Mouse (Mus musculus): ENCODE measurements around the gene Tnfrsf13c. TPM values are rescaled to one million over a fixed set of nuclear protein-coding genes. Genes with fewer than 3 reads are reported as not detected.
"Not testable (repeated sequence)": the region's sequence is repeated elsewhere in the genome, so short reads cannot be mapped to it uniquely, and the experiment has no call there.

The Tnfrsf13c gene
- 1.0 and 6.8 TPM in 2 replicates for total RNA-seq (2021)
- long read RNA-seq, experiment 1 = 0 reads
- long read RNA-seq, experiment 2, partial matches to known transcripts = 0 of 1 reads
- long read RNA-seq, experiment 2, other reads (novel, unspliced or antisense) = 0 of 1 reads

DNA sequence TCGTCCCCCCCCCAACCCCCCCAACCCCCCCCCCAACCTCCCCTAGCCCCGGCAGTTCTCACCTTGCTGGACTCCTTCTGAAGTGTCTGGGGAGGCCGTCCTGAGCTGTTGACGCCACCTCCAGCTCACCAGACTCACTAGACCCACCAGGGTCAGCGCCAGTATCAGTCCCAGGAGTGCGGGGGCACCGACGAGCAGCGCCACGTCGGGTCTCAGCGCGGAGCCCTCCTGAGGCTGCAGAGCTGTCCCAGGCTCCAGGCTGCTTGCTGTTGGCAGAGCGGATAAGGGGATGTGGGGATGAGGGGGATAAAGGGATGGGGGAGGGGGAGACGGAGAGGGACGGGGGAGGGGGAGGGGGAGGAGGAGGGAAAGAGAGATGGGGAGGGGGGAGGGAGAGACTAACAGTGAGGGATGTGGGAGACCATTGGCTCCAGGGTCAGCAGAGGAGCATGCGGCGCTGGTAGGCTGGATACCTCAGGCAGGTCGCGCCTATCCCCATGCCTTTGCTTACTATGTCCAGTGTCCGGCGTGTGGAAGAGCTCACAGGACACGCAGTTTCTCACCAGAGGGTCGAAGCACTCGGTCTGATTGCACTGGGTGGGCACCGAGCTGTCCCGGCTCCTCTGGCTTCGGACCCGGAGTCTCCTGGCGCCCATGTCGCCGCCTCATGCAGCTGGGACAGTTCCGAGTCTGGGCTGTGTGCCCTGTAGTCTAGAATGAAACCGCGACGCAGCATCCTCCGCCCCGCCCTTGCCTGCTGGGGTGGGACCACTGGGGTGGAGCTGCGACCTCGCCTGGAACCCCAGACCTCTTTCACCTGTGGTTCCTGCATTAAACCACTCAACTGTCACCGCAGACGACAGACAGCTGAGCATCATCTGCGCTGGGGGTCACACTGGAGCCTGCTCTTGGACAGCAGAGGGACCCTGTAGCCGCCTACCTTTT, at the start of gene Tnfrsf13c:
TSS of gene Tnfrsf13c (minus strand) at position 713 of the 945 bp plus-strand sequence.
- DNase-seq = peak; percentile 51

DNA sequence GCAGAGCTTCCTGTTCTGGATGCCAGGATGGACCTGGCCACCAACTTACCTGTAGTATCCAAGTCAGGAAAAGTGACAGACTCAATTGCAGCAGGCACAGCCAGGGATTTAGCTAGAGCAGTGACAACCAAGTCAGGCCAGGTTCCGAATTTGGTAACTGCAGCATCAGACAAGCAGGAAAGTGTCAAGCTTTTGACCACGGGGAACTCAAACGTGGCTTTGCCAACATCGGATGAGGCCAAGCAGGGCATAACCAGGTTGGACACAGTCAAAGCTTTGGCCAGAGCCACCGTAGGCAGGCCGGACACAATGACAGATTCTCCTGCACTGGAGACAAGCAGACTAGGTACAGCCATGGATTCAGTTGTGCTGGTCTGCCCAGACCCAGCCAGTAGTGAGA, 48.1 kb upstream of the Tnfrsf13c start:
- no peak for DNase-seq

DNA sequence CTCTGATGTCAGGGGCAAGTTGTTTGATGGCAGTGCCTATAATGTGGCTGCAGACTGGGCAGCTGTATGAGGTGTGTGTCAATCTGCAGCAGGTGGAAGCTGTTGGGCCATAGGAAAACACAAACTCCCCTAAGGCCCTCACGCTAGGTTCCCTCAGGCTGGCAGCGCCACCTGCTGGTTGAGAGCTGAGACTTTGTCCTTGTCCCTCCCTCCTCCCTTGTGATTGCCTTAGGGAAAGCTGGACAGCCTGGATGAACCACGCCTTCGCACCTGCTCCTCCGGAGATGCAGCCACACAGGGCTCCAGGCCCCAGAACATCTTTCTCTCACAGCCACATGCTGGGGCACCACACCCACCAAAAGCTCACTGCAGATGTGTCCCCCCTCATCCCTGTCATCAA, 47.0 kb upstream of the Tnfrsf13c start:
- DNase-seq = peak; percentile 87

DNA sequence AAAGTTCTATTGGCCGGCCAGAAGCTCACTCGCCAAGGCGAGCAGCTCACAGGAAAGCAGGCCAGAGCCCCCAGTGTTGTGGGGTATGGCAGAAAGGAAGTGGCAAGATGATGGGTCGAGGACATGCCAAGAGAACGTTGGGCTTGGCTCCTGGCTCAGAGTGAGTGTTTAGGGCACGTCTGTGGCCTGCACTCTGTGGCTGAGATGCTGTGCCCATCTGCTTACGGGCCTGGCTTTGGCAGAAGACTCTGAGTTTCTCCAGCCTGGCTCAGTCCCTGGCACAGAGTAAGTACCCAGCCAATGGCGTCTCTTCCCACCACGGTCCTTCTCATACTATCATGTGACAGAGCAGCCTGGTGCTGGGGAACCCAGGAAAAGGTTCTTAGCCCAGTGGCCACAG, 44.6 kb upstream of the Tnfrsf13c start:
- DNase-seq = no peak

DNA sequence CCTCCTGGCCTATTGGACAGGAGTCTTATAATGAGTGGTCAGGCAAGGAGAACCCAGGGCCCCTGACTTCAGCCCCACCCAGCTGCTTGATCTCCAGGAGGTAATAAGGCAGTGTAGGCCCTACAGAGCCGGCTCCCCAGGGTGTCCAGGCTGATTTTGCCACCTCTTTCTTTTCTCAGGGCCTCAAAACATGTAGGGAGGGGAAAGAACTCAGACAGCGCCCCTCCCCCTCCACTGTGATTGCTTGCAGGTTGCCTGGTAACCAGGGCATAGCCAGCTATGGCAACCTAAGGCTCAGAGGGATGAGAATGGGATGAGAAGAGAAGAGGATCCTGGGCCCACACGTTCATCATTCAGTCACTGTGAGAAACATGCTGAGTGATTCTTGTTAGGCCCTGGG, 44.0 kb upstream of the Tnfrsf13c start:
- DNase-seq = no peak

DNA sequence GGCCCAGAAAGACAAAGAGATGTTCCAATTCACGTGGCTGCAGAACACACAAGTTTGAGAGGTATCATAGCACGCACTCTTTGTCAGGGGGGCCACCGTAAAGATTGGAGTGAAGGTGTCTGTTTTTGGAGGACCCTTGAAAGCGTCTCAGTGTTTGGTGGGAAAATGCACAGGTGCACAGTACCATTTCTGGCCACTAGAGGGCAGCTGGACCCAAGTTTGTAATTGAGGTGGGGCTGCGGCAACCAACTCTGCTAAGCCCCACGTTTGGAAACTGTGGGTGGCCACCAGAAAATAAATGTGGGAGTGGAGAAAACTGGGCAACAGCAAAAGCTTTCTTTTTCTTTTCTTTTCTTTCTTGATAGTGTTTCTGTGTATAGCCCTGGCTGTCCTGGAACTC, 42.2 kb upstream of the Tnfrsf13c start:
- DNase-seq = peak; percentile 73

DNA sequence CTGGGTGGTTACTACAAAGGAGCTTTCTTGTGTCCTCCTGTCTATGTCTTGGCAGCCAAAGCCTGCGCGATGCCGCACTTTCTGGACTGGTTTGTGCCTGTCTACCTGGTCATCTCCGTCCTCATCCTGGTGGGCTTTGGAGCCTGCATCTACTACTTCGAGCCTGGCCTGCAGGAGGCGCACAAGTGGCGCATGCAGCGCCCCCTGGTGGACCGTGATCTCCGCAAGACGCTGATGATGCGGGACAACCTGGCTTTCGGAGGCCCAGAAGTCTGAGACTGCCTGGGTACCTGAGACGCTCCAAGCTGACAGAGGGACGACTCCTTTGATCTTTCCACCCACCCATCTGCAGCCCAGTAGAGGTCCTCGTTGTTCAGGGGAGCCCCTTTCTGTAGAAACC, 35.3 kb upstream of the Tnfrsf13c start:
- DNase-seq = peak; percentile 84

DNA sequence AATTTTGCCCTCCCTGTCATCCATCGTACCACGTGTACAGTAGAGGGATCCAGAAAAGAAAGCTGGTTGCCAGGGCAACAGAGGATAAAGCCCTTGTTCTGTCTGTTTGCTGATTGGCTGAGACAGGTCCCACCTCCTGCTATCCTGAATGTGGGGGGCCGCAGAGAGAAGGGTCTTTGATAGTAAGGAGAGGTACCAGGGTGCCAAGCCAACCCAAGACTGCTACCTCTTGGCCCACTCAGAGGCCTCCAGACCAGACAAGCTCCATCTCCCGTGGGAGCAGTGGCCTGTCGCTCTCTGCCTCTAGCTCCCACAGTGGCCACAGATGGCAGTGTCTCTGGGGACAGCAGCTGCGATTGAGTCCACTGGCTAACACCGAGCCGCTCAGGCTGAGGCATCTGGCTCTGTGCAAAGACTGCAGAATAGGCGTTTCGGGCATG, 31.8 kb upstream of the Tnfrsf13c start:
- no peak for DNase-seq

DNA sequence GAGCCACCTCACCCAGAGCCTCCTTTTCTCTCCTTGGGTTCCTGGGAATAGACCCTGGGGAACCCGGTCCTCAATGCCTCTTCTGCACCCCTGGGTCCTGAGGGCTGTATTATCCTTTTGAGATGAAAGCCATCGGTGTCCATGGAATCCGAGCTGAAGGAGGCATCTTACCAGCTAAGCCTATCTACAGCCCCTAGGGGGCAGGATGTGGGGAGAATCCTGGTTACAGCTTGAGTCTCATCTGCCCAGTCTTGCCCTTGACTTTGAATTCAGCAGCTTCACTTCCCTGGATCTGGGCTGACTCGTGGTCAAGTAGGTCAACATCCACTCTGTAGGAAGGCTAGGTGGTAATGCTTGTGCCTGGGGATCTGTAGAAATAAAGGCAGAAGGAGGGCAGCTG, 31.1 kb upstream of the Tnfrsf13c start:
- no peak for DNase-seq

DNA sequence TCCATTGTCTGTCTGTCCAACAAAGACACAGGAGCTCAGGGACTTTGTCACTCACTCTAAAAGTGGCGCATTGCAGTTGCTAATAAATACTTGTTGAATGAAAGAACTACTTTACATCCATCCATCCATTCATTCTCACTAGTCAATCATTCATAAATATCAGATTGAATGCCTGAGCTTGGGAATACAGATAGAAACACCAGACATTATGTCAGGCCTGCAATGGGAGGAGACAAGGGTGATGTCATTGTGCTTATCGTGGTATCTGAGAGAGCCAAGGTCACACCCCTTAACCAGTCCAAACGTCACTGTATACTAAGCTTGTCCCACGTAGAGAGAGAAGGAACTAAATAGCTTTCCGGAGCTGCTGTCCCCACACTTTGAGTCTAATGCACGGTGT, 27.9 kb upstream of the Tnfrsf13c start, which contains the start of gene 1500009C09Rik:
TSS of gene 1500009C09Rik (plus strand) at position 301 of the 400 bp plus-strand sequence.
- no peak for DNase-seq

DNA sequence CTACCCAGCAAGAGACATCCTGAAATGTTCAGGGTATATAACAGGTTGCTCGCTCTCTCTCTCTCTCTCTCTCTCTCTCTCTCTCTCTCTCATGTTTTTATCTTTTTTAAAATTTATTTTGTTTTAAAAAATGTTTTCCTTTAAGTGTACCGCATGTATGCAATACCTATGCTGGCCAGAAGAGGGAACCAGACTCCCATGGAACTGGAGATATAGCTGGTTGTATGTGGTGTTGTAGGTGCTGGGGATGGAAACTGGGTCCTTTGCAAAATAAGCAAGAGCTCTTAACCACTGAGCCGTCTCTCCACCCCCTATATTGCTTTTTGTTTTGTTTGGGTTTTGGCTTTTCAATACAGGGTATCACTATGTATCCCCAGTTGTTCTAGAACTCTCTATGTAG, 27.4 kb upstream of the Tnfrsf13c start:
- DNase-seq = no peak

DNA sequence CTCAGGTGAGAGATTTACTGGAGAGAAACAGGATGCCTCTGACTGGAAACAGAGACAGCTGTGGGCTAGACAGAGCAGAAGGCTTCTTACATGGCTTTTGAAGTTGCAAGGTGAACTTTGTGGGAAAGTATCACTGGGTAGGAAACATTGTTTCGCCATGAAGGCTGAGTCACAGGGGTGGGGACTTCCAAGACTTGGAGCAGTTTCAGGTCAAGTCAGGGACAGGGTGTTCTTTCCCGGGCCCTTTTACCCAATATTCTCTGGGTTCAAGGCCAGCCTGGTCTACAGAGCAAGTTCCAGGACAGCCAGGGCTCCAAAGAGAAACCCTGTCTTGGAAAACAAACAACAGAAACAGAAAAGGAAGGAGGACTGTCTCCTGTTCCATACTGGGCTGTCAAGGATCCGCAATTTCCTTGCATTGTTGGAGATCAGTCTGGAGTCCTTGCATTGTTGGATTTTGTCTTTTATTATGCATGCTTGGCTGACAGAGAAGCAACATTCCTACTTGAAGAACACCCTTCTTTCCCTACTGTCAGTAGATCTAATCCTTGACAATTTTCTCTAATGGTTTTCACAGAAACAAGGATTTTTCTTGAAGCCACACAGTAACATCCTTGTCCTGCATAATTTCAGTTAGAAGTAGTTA, 23.1 kb upstream of the Tnfrsf13c start:
- peak; percentile 77 for DNase-seq

DNA sequence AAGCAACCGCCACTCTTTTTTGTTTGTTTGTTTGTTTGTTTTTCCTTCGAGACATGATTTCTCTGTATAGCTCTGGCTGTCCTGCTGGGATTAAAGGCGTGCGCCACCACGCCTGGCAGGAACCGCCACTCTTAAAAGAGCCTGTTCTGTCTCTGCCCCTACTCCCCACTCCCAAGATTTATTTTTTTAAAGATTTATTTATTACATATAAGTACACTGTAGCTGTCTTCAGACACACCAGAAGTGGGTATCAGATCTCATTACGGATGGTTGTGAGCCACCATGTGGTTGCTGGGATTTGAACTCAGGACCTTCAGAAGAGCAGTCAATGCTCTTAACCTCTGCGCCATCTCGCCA, 20.6 kb upstream of the Tnfrsf13c start:
- not testable (repeated sequence) for DNase-seq

DNA sequence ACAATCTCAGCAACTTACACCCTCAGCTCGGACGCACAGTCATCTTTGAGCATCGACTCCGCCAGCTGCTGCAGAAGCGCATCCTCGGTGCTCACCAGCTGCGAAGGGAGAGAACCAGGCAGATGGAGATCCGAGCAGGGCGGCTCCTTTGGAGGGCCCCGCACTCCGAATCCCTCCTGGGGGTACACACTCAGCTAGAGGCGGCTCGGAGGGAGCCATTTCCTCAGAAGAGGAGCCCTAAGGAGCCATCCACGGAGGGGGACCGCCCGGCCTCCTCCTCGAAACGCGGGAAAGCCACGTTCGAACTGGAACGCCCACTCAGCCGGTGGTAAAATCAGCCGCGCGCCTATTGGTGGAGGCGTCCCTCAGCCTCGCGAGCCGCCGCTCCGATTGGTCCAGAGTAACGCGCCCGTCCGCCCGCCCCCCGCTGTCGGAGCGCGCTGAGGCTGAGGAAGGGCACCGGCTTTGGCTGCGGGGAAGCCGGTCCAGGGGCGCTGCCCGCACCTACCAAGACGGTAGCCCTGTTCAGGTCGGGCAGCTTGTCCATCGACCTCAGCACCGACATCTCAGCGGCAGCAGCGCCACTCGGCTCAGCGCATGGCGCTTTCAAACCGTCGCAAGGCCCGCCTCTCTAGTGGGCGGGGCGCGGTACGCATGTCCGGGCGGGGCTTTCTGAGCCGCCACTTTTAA, 20.1 kb upstream of the Tnfrsf13c start, which contains the start of gene Cenpm:
TSS of gene Cenpm (minus strand) at position 634 of the 690 bp plus-strand sequence.
- peak; percentile 95 for DNase-seq

DNA sequence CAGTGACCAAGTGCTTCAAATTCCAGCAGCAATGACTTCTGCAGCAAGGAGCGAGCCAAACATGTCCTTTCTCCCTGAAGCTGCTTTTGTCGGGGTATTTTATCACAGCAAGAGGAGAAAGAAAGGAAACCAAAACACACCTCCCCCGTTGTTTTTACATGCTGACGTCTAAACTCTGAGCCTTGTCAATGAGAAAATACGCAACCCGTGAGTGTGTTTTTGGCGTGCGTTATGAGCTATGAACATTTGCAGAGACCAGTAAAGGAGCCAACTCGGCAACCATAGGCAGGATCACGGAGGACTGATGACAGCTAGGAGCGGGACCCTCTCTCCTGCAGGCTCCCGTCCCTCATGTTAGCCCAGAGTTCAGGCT, 19.6 kb upstream of the Tnfrsf13c start:
- no peak for DNase-seq

DNA sequence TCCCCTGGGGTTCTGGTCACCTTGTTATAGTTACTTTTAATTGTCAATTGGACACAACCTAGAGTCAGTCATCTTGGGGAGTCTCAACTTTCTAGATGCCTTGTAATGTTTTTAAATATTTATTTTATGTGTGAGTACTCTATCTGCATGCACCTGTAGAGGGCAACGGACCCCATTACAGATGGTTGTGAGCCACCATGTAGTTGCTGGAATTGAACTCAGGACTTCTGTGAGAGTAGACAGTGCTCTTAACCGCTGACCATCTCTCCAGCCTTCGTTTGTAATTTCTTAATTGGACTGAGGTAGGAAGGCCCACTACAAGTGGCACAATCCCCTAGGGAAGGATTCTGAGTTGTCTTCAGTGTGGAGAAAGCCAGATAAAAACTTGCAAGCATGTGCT, 19.1 kb upstream of the Tnfrsf13c start:
- no peak for DNase-seq

DNA sequence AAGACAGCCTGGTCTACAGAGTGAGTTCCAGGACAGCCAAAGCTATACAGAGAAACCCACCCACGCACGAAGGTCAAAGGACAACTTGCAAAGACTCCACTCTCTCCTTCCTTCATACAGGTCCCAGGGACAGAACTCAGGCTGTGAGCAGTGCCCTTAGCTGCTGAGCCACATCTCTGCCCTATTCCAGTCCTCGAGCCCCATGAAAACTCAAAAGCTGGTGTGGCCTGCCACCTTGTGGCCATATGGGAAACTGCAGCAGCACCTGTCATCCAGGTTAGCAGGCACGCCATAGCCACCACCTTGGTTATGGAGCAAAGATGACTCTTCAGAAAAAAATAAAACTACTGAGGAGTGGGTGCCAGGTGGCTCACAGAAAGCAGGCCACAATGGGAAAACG, 12.4 kb upstream of the Tnfrsf13c start:
- peak; percentile 88 for DNase-seq

DNA sequence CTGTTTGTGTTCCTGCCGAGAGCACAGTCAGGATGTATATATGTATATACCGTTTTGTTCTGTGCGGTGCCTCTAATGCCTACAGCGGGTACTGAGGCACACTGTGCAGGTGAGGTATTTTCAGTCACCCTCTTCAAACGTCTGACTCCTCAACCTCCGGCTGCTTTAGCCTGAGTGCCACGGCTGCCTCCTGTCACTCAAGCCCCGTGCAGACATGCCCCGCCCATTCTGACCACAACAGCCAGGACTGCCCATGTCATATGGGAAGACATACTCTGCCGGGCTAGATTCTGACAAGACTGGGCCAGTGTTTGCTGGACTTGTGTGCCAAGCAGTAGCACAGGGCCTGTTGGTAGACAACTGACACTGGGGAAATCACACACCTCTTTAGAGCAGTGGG, 11.5 kb upstream of the Tnfrsf13c start:
- no peak for DNase-seq

DNA sequence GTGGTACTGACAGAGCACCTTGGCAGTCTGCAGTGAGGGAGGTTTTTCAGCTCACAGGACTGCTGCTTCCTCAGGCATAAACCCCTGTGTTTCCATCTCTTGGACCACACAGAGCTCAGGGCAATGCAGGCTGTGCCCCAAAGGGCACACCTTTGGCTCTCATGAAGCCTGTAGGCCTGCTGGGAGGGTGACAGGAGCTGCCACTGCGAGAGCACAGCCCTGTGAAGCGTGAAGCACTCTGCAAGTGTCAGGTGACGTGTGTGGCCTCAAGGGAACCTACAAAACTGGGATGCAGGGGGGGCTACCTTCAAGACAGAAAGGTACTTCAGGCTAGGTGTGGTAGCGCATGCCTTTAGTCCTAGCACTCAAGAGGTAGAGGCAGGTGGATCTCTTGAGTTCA, 8.5 kb upstream of the Tnfrsf13c start:
- no peak for DNase-seq

DNA sequence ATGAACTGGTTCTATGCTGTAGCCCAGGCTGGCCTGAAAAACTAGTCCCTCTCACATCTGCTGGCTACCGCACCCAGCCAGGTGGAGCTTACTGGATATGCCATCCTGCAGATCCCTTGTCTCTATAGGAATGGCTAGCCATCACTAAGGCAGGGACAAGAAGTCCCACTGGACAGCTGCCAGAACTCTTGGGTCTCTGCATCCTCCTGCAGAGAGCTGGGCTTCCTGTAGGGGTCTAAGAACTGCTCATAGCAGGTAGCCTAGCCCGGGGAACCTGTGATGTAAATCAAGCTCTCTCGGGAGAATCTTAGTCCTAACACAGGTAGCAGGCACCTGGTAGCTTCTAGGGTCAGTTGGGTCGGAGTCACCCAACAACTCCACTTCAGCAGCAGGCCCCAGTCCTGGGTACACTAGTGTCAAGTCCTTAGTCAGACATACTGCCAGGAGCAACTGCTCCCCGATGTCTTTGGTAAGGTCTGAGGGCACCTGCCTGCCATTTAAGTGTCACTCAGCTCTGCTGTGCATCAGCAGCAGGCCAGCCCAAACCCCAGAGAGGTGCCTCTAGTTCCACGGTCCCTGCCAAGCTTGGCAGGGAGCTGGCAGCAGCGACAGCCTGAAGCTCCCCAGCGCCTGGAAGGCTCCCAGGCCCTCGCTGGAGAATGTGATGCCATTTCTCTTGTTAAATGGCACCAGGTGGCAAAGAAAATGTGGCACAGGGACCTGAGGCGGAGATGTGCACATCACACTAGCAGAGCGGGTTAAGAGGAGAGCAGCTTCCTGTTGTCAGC, 7.6 kb upstream of the Tnfrsf13c start:
- no peak for DNase-seq

DNA sequence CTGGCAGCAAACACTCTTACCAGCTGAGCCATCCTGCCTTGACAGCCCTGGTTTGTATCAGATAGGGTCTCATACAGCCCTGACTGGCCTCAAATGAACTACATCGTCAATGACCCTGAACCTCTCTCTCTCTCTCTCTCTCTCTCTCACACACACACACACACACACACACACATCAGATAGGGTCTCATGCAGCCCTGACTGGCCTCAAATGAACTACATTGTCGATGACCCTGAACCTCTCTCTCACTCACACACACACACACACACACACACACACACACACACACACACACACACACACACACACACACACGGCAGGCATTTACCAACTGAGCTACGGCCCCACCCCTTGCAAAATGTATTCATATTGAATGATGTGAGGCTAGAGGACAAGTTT, 6.9 kb upstream of the Tnfrsf13c start:
- DNase-seq = no peak

DNA sequence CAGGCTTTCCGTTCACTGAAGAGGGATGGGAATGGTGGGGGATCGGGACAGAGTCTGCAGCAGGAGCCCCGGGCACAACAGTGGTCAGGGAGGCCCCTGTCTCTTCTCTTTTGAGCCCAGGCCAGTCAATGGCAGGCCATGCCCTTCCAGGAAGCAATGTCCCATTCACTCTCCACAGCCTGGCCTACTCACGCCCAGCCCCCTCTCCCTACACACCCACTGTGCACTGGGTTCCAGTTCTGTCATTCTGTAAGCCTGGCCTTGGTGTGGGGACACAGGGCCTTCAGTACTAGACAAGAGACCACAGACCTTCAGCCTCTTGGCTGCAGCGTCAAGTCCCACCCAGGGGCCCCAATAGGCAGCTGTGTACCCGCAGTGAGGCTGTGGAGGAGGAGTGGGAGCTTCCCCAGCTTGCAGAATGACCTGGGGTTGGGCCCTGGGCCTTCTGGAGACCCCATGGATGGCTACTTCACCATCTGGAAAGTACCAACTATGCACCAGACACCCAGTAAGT, 6.0 kb upstream of the Tnfrsf13c start:
- no peak for DNase-seq

All from adrenal gland, postnatal 14 days (tissue).